Mouse (Mus musculus): ENCODE data around the gene Gpr35. TPM values are rescaled to one million over a fixed set of nuclear protein-coding genes. Genes with fewer than 3 reads are reported as not detected.

Gene Gpr35
- polyA plus RNA-seq, 1 experiment from 2014 or later = 8.9 TPM

GRCm38 (mm10) chr1:92912286-92912685, 38.4 kb upstream of the Gpr35 start:
- 50% methylated on average over 1 of the region's 1 CpGs for WGBS
- H3K4me1 ChIP-seq (replicated peaks) = peaks cover 29% of the 10 kb centered on the region
- no peaks in the 10 kb centered on the region for H3K9me3 ChIP-seq
- peak overlapping the region; percentile 89 for H3K4me2 ChIP-seq (replicated peaks)
- H3K9ac ChIP-seq = 0 out of 2 replicates have a peak overlapping the region, but pooled peaks have one; percentile 89
- H3K27me3 ChIP-seq (replicated peaks) = no peaks in the 10 kb centered on the region
- H3K4me3 ChIP-seq (replicated peaks) = peak overlapping the region; percentile 76
- peaks cover 19% of the 10 kb centered on the region for H3K36me3 ChIP-seq
- H3K27ac ChIP-seq = peak overlapping the region; percentile 91; the same call in 1 of the 2 replicates
- no peak for ATAC-seq

DNA sequence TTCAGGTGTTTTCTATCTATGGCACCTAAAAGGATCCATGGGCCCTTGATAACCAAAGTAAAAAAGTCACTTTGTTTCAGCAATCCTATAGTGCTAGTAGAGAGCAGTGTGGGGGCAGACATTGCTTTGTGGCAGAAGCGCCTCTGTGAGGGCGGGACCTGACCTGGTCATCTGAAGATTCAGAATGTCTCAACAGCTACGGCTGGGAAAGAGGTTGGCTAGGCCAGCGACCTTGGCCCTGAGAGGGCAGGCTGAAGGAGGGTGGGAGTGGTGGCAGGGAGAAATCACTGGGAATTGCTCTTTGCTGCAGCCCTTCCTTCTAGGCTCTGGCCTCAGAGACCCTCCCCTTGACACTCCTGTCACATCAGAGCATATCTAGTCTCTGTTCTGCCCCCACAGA, 36.4 kb upstream of the Gpr35 start:
- Histone ChIP-seq H3K4me3 (replicated peaks) (no peak overlapping the region), H3K4me2 (replicated peaks) (no peak overlapping the region), H3K4me1 (replicated peaks) (peaks cover 24% of the 10 kb centered on the region), H3K9ac (no peak overlapping the region), H3K27ac (no peak overlapping the region), H3K27me3 (replicated peaks) (no peaks in the 10 kb centered on the region), H3K36me3 (peaks cover 37% of the 10 kb centered on the region), H3K9me3 (no peaks in the 10 kb centered on the region)
- ATAC-seq = no peak
- 78% methylated on average over 4 of the region's 4 CpGs for WGBS

- 93% methylated on average over 11 of the region's 11 CpGs for WGBS
Observed at GRCm38 (mm10) chr1:92914993-92915392, 35.7 kb upstream of the Gpr35 start.

DNA sequence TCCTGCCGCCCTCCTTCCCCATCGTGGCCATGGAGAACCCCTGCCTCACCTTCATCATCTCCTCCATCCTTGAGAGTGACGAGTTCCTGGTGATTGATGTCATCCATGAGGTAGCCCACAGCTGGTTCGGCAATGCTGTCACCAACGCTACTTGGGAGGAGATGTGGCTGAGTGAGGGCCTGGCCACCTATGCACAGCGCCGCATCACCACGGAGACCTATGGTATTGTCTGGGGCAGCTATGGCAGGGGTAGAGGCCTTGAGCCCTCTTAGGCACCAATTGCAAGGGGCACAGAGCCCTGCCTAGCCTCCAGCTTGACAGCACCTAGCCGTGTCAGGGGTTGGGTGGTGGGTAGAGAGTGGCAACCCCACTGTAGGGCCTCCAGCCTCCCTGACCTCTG, 33.9 kb upstream of the Gpr35 start:
- Histone ChIP-seq H3K27me3 (replicated peaks) (no peaks in the 10 kb centered on the region), H3K4me1 (replicated peaks) (peaks cover 16% of the 10 kb centered on the region), H3K36me3 (peaks cover 45% of the 10 kb centered on the region), H3K27ac (no peak overlapping the region), H3K9me3 (no peaks in the 10 kb centered on the region), H3K4me3 (replicated peaks) (no peak overlapping the region), H3K9ac (no peak overlapping the region), H3K4me2 (replicated peaks) (no peak overlapping the region)
- 91% methylated on average over 9 of the region's 9 CpGs for WGBS
- ATAC-seq = no peak

More at GRCm38 (mm10) chr1:92914993-92915392, 35.7 kb upstream of the Gpr35 start:
- Histone ChIP-seq H3K27ac (no peak overlapping the region), H3K4me1 (replicated peaks) (peaks cover 24% of the 10 kb centered on the region), H3K9ac (no peak overlapping the region), H3K36me3 (peaks cover 44% of the 10 kb centered on the region), H3K27me3 (replicated peaks) (no peaks in the 10 kb centered on the region), H3K9me3 (no peaks in the 10 kb centered on the region), H3K4me3 (replicated peaks) (no peak overlapping the region), H3K4me2 (replicated peaks) (no peak overlapping the region)
- no peak for ATAC-seq

GRCm38 (mm10) chr1:92919151-92919550, 31.5 kb upstream of the Gpr35 start:
- H3K4me2 ChIP-seq (replicated peaks) = no peak overlapping the region
- H3K4me3 ChIP-seq (replicated peaks) = no peak overlapping the region
- H3K36me3 ChIP-seq = peaks cover 45% of the 10 kb centered on the region
- H3K4me1 ChIP-seq (replicated peaks) = 0 out of 2 replicates have a peak, but pooled peaks cover 6% of the 10 kb centered on the region
- no peaks in the 10 kb centered on the region for H3K9me3 ChIP-seq
- ATAC-seq = no peak
- no peak overlapping the region for H3K27ac ChIP-seq
- no peaks in the 10 kb centered on the region for H3K27me3 ChIP-seq (replicated peaks)
- 95% methylated on average over 11 of the region's 11 CpGs for WGBS
- H3K9ac ChIP-seq = no peak overlapping the region

DNA sequence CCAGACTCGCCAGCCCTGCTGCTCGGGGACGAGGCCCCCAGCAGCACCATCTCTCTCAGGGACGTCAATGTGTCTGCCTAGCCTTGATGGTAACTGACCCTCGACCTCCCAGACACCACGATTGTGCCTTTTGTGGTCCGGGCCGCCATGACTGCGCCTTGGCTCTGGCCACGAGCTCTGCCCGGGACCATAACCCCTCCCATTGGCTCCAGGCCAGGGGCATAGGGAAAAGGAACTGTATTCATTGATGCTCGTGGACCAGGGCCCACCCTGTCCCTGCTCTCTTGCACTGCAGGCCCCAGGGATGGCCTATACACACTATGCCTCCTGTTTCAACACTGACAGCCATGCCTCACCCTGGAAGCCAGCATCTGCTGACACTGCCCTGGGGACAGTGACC, 30.9 kb upstream of the Gpr35 start:
- peak overlapping the region; percentile 39; the same call in 1 of the 2 replicates for H3K27ac ChIP-seq
- no peak overlapping the region for H3K9ac ChIP-seq
- H3K9me3 ChIP-seq = no peaks in the 10 kb centered on the region
- WGBS = 81% methylated on average over 12 of the region's 12 CpGs
- ATAC-seq = peak; percentile 34
- H3K4me3 ChIP-seq (replicated peaks) = no peak overlapping the region
- H3K4me2 ChIP-seq (replicated peaks) = no peak overlapping the region
- H3K36me3 ChIP-seq = peaks cover 45% of the 10 kb centered on the region
- no peaks in the 10 kb centered on the region for H3K27me3 ChIP-seq (replicated peaks)
- H3K4me1 ChIP-seq (replicated peaks) = 0 out of 2 replicates have a peak, but pooled peaks cover 6% of the 10 kb centered on the region

- peak overlapping the region; percentile 39 for H3K27ac ChIP-seq
- no peak overlapping the region for H3K4me3 ChIP-seq (replicated peaks)
- peak; percentile 93 for ATAC-seq
- WGBS = 70% methylated on average over 7 of the region's 7 CpGs
- peaks cover 39% of the 10 kb centered on the region for H3K36me3 ChIP-seq
- H3K4me2 ChIP-seq (replicated peaks) = peak overlapping the region; percentile 10; the same call in 1 of the 2 replicates
- H3K9me3 ChIP-seq = no peaks in the 10 kb centered on the region
- H3K9ac ChIP-seq = no peak overlapping the region
- H3K27me3 ChIP-seq (replicated peaks) = no peaks in the 10 kb centered on the region
- H3K4me1 ChIP-seq (replicated peaks) = 0 out of 2 replicates have a peak, but pooled peaks cover 6% of the 10 kb centered on the region
Observed at GRCm38 (mm10) chr1:92920474-92921200, 30.0 kb upstream of the Gpr35 start.

GRCm38 (mm10) chr1:92921496-92921895, 29.2 kb upstream of the Gpr35 start:
- Histone ChIP-seq H3K27me3 (replicated peaks) (no peaks in the 10 kb centered on the region), H3K4me2 (replicated peaks) (no peak overlapping the region), H3K4me1 (replicated peaks) (0 out of 2 replicates have a peak, but pooled peaks cover 6% of the 10 kb centered on the region), H3K9me3 (no peaks in the 10 kb centered on the region), H3K9ac (no peak overlapping the region), H3K36me3 (peaks cover 34% of the 10 kb centered on the region), H3K4me3 (replicated peaks) (no peak overlapping the region), H3K27ac (no peak overlapping the region)
- ATAC-seq = no peak
- WGBS = 90% methylated on average over 4 of the region's 4 CpGs

DNA sequence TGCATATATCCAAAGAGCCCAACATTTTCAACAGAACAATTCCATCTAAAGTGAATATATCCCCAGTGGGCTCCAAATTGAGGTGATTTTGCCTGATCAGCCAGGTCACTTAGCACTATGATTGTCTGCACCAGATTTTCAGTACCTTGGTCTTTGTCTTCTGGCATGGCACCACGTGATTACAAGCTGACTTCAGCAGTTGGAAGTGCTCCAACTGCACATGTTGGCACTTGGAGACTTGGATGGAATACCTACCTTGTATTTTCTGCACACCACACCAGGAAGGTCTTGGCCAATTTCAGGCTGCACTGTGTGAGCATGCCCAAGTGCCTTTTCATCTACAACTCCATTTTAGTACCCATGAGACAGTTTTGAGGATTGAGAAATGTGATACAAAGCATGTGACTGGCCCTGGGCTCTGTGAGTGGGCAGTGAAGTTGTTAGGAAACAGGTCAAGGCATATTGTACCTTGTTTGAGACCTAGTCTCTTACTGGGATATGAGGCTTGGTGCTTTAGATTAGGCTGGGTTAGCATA, 20.4 kb upstream of the Gpr35 start:
- 26% methylated on average over 1 of the region's 1 CpGs for WGBS
- H3K4me3 ChIP-seq (replicated peaks) = no peak overlapping the region
- H3K27ac ChIP-seq = no peak overlapping the region
- H3K36me3 ChIP-seq = no peaks in the 10 kb centered on the region
- H3K27me3 ChIP-seq (replicated peaks) = no peaks in the 10 kb centered on the region
- no peaks in the 10 kb centered on the region for H3K9me3 ChIP-seq
- ATAC-seq = no peak
- no peak overlapping the region for H3K4me2 ChIP-seq (replicated peaks)
- H3K4me1 ChIP-seq (replicated peaks) = peaks cover 5% of the 10 kb centered on the region; the same call in 1 of the 2 replicates
- H3K9ac ChIP-seq = no peak overlapping the region

DNA sequence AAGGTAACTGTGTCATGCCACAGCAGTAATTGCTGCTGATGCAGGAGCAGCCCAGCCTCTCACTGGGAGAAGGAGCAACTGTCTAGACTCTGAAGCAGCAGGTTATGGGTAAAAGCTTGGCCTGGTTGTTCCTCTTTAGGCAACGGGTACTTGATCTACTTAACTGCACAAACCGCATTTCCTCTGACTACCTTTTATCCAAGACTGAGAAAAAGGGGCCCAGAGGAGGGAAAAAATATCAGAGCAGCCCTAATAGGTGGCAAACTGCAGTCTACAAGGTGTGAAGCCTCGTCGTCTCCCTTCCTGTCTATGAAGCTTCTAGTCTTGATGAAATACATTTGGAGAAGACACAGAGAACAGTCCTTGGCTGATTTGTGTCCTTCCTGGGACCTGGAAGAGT, 17.1 kb upstream of the Gpr35 start:
- H3K27me3 ChIP-seq (replicated peaks) = no peaks in the 10 kb centered on the region
- H3K4me3 ChIP-seq (replicated peaks) = peak overlapping the region; percentile 69
- peak overlapping the region; percentile 98 for H3K27ac ChIP-seq
- peak overlapping the region; percentile 87 for H3K4me2 ChIP-seq (replicated peaks)
- H3K4me1 ChIP-seq (replicated peaks) = peaks cover 16% of the 10 kb centered on the region
- ATAC-seq = no peak
- WGBS = 77% methylated on average over 4 of the region's 4 CpGs
- 0 out of 2 replicates have a peak, but pooled peaks cover 3% of the 10 kb centered on the region for H3K36me3 ChIP-seq
- H3K9me3 ChIP-seq = no peaks in the 10 kb centered on the region
- peak overlapping the region; percentile 57 for H3K9ac ChIP-seq

DNA sequence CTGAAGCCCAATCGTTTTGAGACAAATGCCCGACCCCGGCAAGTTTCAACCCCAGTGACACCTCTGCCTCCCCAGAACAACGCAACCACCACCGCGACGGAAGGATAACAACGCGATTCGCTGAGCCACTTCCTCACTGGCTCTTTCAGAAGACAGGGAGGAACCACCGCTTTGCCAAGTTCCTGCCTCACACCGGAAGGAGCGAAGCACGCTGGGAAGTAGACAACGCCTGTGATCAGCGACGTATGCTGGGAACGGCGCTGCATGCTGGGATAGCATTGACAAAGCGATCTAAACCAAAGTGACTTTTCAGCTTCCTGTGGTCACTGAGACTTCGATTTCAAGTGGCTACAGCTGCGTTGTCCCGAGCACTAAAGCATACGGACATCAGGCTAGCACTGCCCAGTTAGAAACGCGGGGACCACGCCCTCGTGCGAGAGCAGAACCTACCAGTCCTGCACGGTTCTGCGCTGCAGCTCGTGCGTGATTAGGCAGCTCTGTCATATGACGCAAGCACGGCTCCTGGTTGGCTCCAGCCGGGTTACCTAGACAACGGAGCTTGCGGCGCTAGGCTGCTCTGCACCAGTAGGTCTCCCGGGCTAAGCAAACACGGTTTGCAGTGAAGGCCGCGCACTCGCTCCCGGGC, 16.4 kb upstream of the Gpr35 start, which contains the start of gene Capn10:
Gene Capn10 (plus strand): TSS at position 195 of the 646 bp plus-strand sequence.
- peak within 1 kb of the TSS; percentile 69 for H3K4me3 ChIP-seq (replicated peaks)
- no peaks in the 10 kb centered on the region for H3K27me3 ChIP-seq (replicated peaks)
- H3K4me1 ChIP-seq (replicated peaks) = peaks cover 16% of the 10 kb centered on the region
- 0 out of 2 replicates have a peak, but pooled peaks cover 7% of the 10 kb centered on the region for H3K36me3 ChIP-seq
- no peaks in the 10 kb centered on the region for H3K9me3 ChIP-seq
- peak; percentile 99 for ATAC-seq
- H3K27ac ChIP-seq = peak within 1 kb of the TSS; percentile 98
- under 1% methylated on average over 45 of the region's 45 CpGs for WGBS
- peak within 1 kb of the TSS; percentile 87 for H3K4me2 ChIP-seq (replicated peaks)
- H3K9ac ChIP-seq = peak within 1 kb of the TSS; percentile 86

Data from intestine, embryonic 15.5 days (tissue).